Comparison of ENCODE assay signal across 16 mouse cellular contexts in genomic region chr7:96374004-96374663, GRCm38 (mm10).
DNase-seq lines count a peak whose midpoint lies in the region; ATAC-seq and TF ChIP-seq lines count a peak whose summit lies in the region.
"Had no signal": no experiment of that assay in that cellular context is flagged by ENCODE, and none has a peak within 500 bp of the region (broad histone marks: within the 10 kb centered on the region; RNA-seq: fewer than 3 reads in every experiment).

No protein-coding gene starts in this region.

- WGBS in hindbrain, postnatal 0 days = 78% methylated on average over 6 of the region's 6 CpGs
- 80% methylated on average over 6 of the region's 6 CpGs for WGBS in hindbrain, embryonic 11.5 days
- WGBS in intestine, embryonic 16.5 days = 65% methylated on average over 6 of the region's 6 CpGs

- H3K4me3 ChIP-seq in hindbrain, postnatal 0 days (ENCODE audit: low read length) = no peak overlapping the region
- no peak overlapping the region for H3K4me3 ChIP-seq in hindbrain, embryonic 11.5 days (ENCODE audit: low read depth, low read length)
- H3K4me3 ChIP-seq in intestine, embryonic 16.5 days (ENCODE audit: low read length) = no peak overlapping the region
- H3K4me3 ChIP-seq: embryonic facial prominence, embryonic 13.5 days; heart, adult 2 months; limb, embryonic 13.5 days; liver, embryonic 15.5 days; midbrain, embryonic 15.5 days had no signal

- no peak overlapping the region for H3K27ac ChIP-seq in hindbrain, postnatal 0 days
- no peak overlapping the region for H3K27ac ChIP-seq in hindbrain, embryonic 11.5 days (ENCODE audit: low read depth, low read length)
- H3K27ac ChIP-seq in intestine, embryonic 16.5 days (ENCODE audit: low read length) = no peak overlapping the region
- H3K27ac ChIP-seq: embryonic facial prominence, embryonic 13.5 days; heart, adult 2 months; hindbrain, embryonic 14.5 days; limb, embryonic 13.5 days; liver, embryonic 15.5 days; midbrain, embryonic 15.5 days had no signal

- H3K9ac ChIP-seq in hindbrain, postnatal 0 days (replicated peaks; ENCODE audit: low read length) = no peak overlapping the region
- H3K9ac ChIP-seq in hindbrain, embryonic 11.5 days (ENCODE audit: low read depth, low read length) = no peak overlapping the region
- H3K9ac ChIP-seq in intestine, embryonic 16.5 days (ENCODE audit: low read depth, low read length) = no peak overlapping the region
- H3K9ac ChIP-seq: embryonic facial prominence, embryonic 13.5 days; hindbrain, embryonic 14.5 days; limb, embryonic 13.5 days; liver, embryonic 15.5 days; midbrain, embryonic 15.5 days had no signal

- H3K4me2 ChIP-seq in hindbrain, postnatal 0 days (ENCODE audit: low read depth, low read length) = no peak overlapping the region
- H3K4me2 ChIP-seq in hindbrain, embryonic 11.5 days (replicated peaks; ENCODE audit: low read depth, low read length) = no peak overlapping the region
- no peak overlapping the region for H3K4me2 ChIP-seq in intestine, embryonic 16.5 days (ENCODE audit: low read depth, low read length)
- H3K4me2 ChIP-seq: embryonic facial prominence, embryonic 13.5 days; hindbrain, embryonic 14.5 days; limb, embryonic 13.5 days; liver, embryonic 15.5 days; midbrain, embryonic 15.5 days had no signal

- no peaks in the 10 kb centered on the region; the same call in 1 of the 2 replicates for H3K27me3 ChIP-seq in hindbrain, postnatal 0 days (ENCODE audit: insufficient read depth, low read length)
- H3K27me3 ChIP-seq in hindbrain, embryonic 11.5 days (ENCODE audit: control insufficient read depth, insufficient read depth, low read length) = no peaks in the 10 kb centered on the region
- H3K27me3 ChIP-seq in intestine, embryonic 16.5 days (replicated peaks; ENCODE audit: control insufficient read depth, insufficient read depth, low read length) = no peaks in the 10 kb centered on the region
- H3K27me3 ChIP-seq: embryonic facial prominence, embryonic 13.5 days; limb, embryonic 13.5 days; liver, embryonic 15.5 days; midbrain, embryonic 15.5 days had no signal

- DNase-seq in hindbrain, postnatal 0 days (ENCODE audit: low spot score) = peak; percentile 5
- no peak for DNase-seq in hindbrain, embryonic 11.5 days (ENCODE audit: low spot score)
- peak; percentile 38 for DNase-seq in 3T3-L1 (ENCODE audit: low read depth, low spot score)
- DNase-seq in MN1 (ENCODE audit: low spot score) = peak; percentile 81
- DNase-seq in left cerebral cortex, adult 11 months (ENCODE audit: low spot score) = no peak
- DNase-seq in embryo, embryonic 9.5 days (ENCODE audit: extremely low spot score) = no peak
- DNase-seq: cerebellum, postnatal 25 days; kidney, adult 8-10 months; thymus, adult 18-20 months had no signal

- TF ChIP-seq CTCF in hindbrain, postnatal 0 days (IDR thresholded peaks at IDR 0.05; ENCODE audit: low read depth) = no peak

- H3K4me1 ChIP-seq in hindbrain, postnatal 0 days (ENCODE audit: insufficient read depth, low read length) = no peaks in the 10 kb centered on the region
- no peaks in the 10 kb centered on the region for H3K4me1 ChIP-seq in hindbrain, embryonic 11.5 days (replicated peaks; ENCODE audit: control insufficient read depth, insufficient read depth, low read length)
- no peaks in the 10 kb centered on the region for H3K4me1 ChIP-seq in intestine, embryonic 16.5 days (ENCODE audit: control insufficient read depth, insufficient read depth, low read length)
- H3K4me1 ChIP-seq: liver, embryonic 15.5 days; midbrain, embryonic 15.5 days had no signal

- ATAC-seq in hindbrain, postnatal 0 days = no peak
- no peak for ATAC-seq in hindbrain, embryonic 11.5 days (ENCODE audit: low FRiP score)
- ATAC-seq in intestine, embryonic 16.5 days = peak; percentile 23; the same call in 1 of the 2 replicates
- ATAC-seq: midbrain, embryonic 15.5 days had no signal

- H3K36me3 ChIP-seq in hindbrain, postnatal 0 days (ENCODE audit: insufficient read depth, low read length) = no peaks in the 10 kb centered on the region
- H3K36me3 ChIP-seq in hindbrain, embryonic 11.5 days (ENCODE audit: control insufficient read depth, insufficient read depth, low read length) = no peaks in the 10 kb centered on the region
- no peaks in the 10 kb centered on the region for H3K36me3 ChIP-seq in intestine, embryonic 16.5 days (ENCODE audit: control insufficient read depth, insufficient read depth, low read length)
- H3K36me3 ChIP-seq: embryonic facial prominence, embryonic 13.5 days; limb, embryonic 13.5 days; liver, embryonic 15.5 days; midbrain, embryonic 15.5 days had no signal

- no peaks in the 10 kb centered on the region for H3K9me3 ChIP-seq in hindbrain, postnatal 0 days (ENCODE audit: low read length)
- H3K9me3 ChIP-seq in hindbrain, embryonic 11.5 days (ENCODE audit: control insufficient read depth, low read length) = no peaks in the 10 kb centered on the region
- H3K9me3 ChIP-seq in intestine, embryonic 16.5 days (ENCODE audit: control insufficient read depth, low read length) = no peaks in the 10 kb centered on the region
- H3K9me3 ChIP-seq: embryonic facial prominence, embryonic 13.5 days; limb, embryonic 13.5 days; liver, embryonic 15.5 days; midbrain, embryonic 15.5 days had no signal

Comparison
In these comparisons a context has a peak if more than half of its experiments do, and no peak if none do; other contexts are left out.
1. DNase-seq: peak in hindbrain, postnatal 0 days (single experiment), 3T3-L1 (single experiment) and MN1 (single experiment); none in hindbrain, embryonic 11.5 days (single experiment), left cerebral cortex, adult 11 months (single experiment) and embryo, embryonic 9.5 days (single experiment).